Mouse (Mus musculus) embryo, embryonic 10 days (tissue): ENCODE results near the gene Mavs.
"Not testable (repeated sequence)": the region's sequence is repeated elsewhere in the genome, so short reads cannot be mapped to it uniquely, and the experiment has no call there.

Experiments
- DNase-seq: peaks from one replicate; pipeline ENCODE4 v3.0.0-alpha.2; 2015; ENCODE audit warnings: low spot score

The Mavs gene

GRCm38 (mm10) chr2:131211026-131211615, 22.7 kb upstream of the Mavs start:
- DNase-seq: no peak

- DNase-seq: no peak
These were observed 20.1 kb upstream of the Mavs start for GRCm38 (mm10) chr2:131213773-131214172.

GRCm38 (mm10) chr2:131215941-131216858, 17.7 kb upstream of the Mavs start:
- no peak for DNase-seq

- no peak for DNase-seq
These were observed 13.8 kb upstream of the Mavs start for GRCm38 (mm10) chr2:131220030-131220429.

- DNase-seq: no peak
These were observed 11.9 kb upstream of the Mavs start for GRCm38 (mm10) chr2:131221853-131222515.

GRCm38 (mm10) chr2:131222562-131222961, 11.3 kb upstream of the Mavs start:
- no peak for DNase-seq

- no peak for DNase-seq
These were observed 10.3 kb upstream of the Mavs start for GRCm38 (mm10) chr2:131223569-131223968.

- no peak for DNase-seq
These were observed 8.7 kb upstream of the Mavs start for GRCm38 (mm10) chr2:131225178-131225577.

- not testable (repeated sequence) for DNase-seq
These were observed 7.2 kb upstream of the Mavs start for GRCm38 (mm10) chr2:131226669-131227068.

- no peak for DNase-seq
These were observed 6.6 kb upstream of the Mavs start for GRCm38 (mm10) chr2:131227243-131227642.

- DNase-seq: no peak
These were observed 1.3 kb upstream of the Mavs start for GRCm38 (mm10) chr2:131232558-131232957.

- DNase-seq: peak; percentile 22
These were observed 326 bp downstream of the Mavs start for GRCm38 (mm10) chr2:131234127-131234650.

GRCm38 (mm10) chr2:131234970-131235635, 1.2 kb downstream of the Mavs start:
- DNase-seq: no peak

- DNase-seq: no peak
These were observed 8.3 kb downstream of the Mavs start for GRCm38 (mm10) chr2:131242180-131242579.

- no peak for DNase-seq
These were observed 9.1 kb downstream of the Mavs start for GRCm38 (mm10) chr2:131242929-131243328.

GRCm38 (mm10) chr2:131253681-131254328, 19.9 kb downstream of the Mavs start:
- DNase-seq: peak; percentile 82

- no peak for DNase-seq
These were observed 20.5 kb downstream of the Mavs start for GRCm38 (mm10) chr2:131254329-131254713.

GRCm38 (mm10) chr2:131255738-131256137, 21.9 kb downstream of the Mavs start:
- no peak for DNase-seq

- DNase-seq: no peak
These were observed 24.8 kb downstream of the Mavs start for GRCm38 (mm10) chr2:131258693-131259092.

GRCm38 (mm10) chr2:131260544-131261307, 26.9 kb downstream of the Mavs start:
- DNase-seq: no peak
